Mouse (Mus musculus): ENCODE measurements around the gene Abcc8.
A peak's percentile ranks its signal among the peaks of the same experiment; 100 is the strongest.

DNA sequence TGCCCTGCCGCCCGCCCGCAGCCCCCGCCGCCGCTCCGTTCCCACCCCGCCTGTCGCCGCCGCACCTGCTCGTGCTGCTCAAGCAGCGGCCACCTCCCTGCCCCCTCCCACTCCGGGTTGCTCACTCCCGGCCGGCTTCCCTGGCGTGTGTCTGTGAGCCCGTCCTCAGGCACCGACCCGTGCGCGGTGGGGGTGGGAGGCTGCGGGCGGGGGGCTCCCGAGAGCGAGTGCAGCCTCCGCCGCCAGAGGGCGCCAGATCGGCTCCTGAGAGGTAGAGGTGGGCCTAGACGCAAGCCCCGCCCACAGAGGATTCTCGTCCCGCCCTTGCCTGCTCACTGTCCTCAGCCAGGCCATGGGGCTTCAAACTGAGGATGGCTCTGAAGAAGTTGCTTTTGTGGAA lies 79.3 kb downstream of the Abcc8 start, which contains the start of gene Kcnj11:
- TF ChIP-seq CTCF (IDR thresholded peaks at IDR 0.05; ENCODE audit: control insufficient read depth, insufficient read depth, insufficient read length), result peak; percentile 20
- no peak for TF ChIP-seq MAX (IDR thresholded peaks at IDR 0.05)
- no peak for TF ChIP-seq CEBPB (IDR thresholded peaks at IDR 0.05; ENCODE audit: low read depth)
- TF ChIP-seq MYOG (IDR thresholded peaks at IDR 0.05; ENCODE audit: control insufficient read depth, extremely low read depth, insufficient read length), result no peak
- no peak for TF ChIP-seq USF1 (IDR thresholded peaks at IDR 0.05; ENCODE audit: low read depth)
- no peak for TF ChIP-seq MYOD1 (IDR thresholded peaks at IDR 0.05; ENCODE audit: control insufficient read depth, insufficient read length, low read depth)
